Mouse (Mus musculus): ENCODE data around the gene Fry. TPM values are rescaled to one million over a fixed set of nuclear protein-coding genes. Genes with fewer than 3 reads are reported as not detected.

Gene Fry
- polyA plus RNA-seq, 1 experiment from 2014 or later, result 15.2 TPM

GRCm38 (mm10) chr5:150414823-150415222 is 296.4 kb downstream of the Fry start:
- ATAC-seq (ENCODE audit: insufficient number of reproducible peaks, insufficient read depth, low FRiP score, low read depth), result no peak
- Histone ChIP-seq H3K4me2 (replicated peaks; ENCODE audit: low read depth, low read length) (no peak overlapping the region), H3K27ac (ENCODE audit: low read length) (no peak overlapping the region), H3K4me1 (ENCODE audit: control insufficient read depth, insufficient read depth, low read length) (peaks cover 1% of the 10 kb centered on the region), H3K27me3 (ENCODE audit: control insufficient read depth, insufficient read depth, low read length) (no peaks in the 10 kb centered on the region), H3K9me3 (ENCODE audit: control insufficient read depth, low read depth, low read length) (peaks cover 8% of the 10 kb centered on the region; the same call in 1 of the 2 replicates), H3K4me3 (ENCODE audit: low read depth, low read length) (no peak overlapping the region), H3K36me3 (ENCODE audit: control insufficient read depth, insufficient read depth, low read length) (no peaks in the 10 kb centered on the region), H3K9ac (replicated peaks; ENCODE audit: low read depth, low read length) (no peak overlapping the region)

GRCm38 (mm10) chr5:150417223-150417622 is 298.8 kb downstream of the Fry start:
- 99% methylated on average over 2 of the region's 2 CpGs for WGBS
- Histone ChIP-seq H3K27ac (ENCODE audit: low read length) (no peak overlapping the region), H3K4me3 (ENCODE audit: low read depth, low read length) (no peak overlapping the region), H3K36me3 (ENCODE audit: control insufficient read depth, insufficient read depth, low read length) (no peaks in the 10 kb centered on the region), H3K4me1 (ENCODE audit: control insufficient read depth, insufficient read depth, low read length) (no peaks in the 10 kb centered on the region; the same call in 1 of the 2 replicates), H3K4me2 (replicated peaks; ENCODE audit: low read depth, low read length) (no peak overlapping the region), H3K27me3 (ENCODE audit: control insufficient read depth, insufficient read depth, low read length) (no peaks in the 10 kb centered on the region), H3K9ac (replicated peaks; ENCODE audit: low read depth, low read length) (no peak overlapping the region), H3K9me3 (ENCODE audit: control insufficient read depth, low read depth, low read length) (peaks cover 8% of the 10 kb centered on the region; the same call in 1 of the 2 replicates)
- ATAC-seq (ENCODE audit: insufficient number of reproducible peaks, insufficient read depth, low FRiP score, low read depth), result no peak

GRCm38 (mm10) chr5:150418035-150418434 is 299.6 kb downstream of the Fry start:
- 21% methylated on average over 6 of the region's 6 CpGs for WGBS
- H3K36me3 ChIP-seq (ENCODE audit: control insufficient read depth, insufficient read depth, low read length), result no peaks in the 10 kb centered on the region
- peaks cover 8% of the 10 kb centered on the region; the same call in 1 of the 2 replicates for H3K9me3 ChIP-seq (ENCODE audit: control insufficient read depth, low read depth, low read length)
- ATAC-seq (ENCODE audit: insufficient number of reproducible peaks, insufficient read depth, low FRiP score, low read depth), result no peak
- H3K4me2 ChIP-seq (replicated peaks; ENCODE audit: low read depth, low read length), result no peak overlapping the region
- H3K27ac ChIP-seq (ENCODE audit: low read length), result no peak overlapping the region
- H3K4me1 ChIP-seq (ENCODE audit: control insufficient read depth, insufficient read depth, low read length), result no peaks in the 10 kb centered on the region; the same call in 1 of the 2 replicates
- H3K9ac ChIP-seq (replicated peaks; ENCODE audit: low read depth, low read length), result no peak overlapping the region
- H3K4me3 ChIP-seq (ENCODE audit: low read depth, low read length), result no peak overlapping the region
- no peaks in the 10 kb centered on the region for H3K27me3 ChIP-seq (ENCODE audit: control insufficient read depth, insufficient read depth, low read length)

GRCm38 (mm10) chr5:150425038-150425437 is 306.6 kb downstream of the Fry start:
- Histone ChIP-seq H3K4me3 (ENCODE audit: low read depth, low read length) (no peak overlapping the region), H3K9ac (replicated peaks; ENCODE audit: low read depth, low read length) (no peak overlapping the region), H3K27ac (ENCODE audit: low read length) (no peak overlapping the region), H3K4me1 (ENCODE audit: control insufficient read depth, insufficient read depth, low read length) (no peaks in the 10 kb centered on the region), H3K27me3 (ENCODE audit: control insufficient read depth, insufficient read depth, low read length) (no peaks in the 10 kb centered on the region), H3K36me3 (ENCODE audit: control insufficient read depth, insufficient read depth, low read length) (no peaks in the 10 kb centered on the region), H3K4me2 (replicated peaks; ENCODE audit: low read depth, low read length) (no peak overlapping the region), H3K9me3 (ENCODE audit: control insufficient read depth, low read depth, low read length) (no peaks in the 10 kb centered on the region)
- 90% methylated on average over 5 of the region's 5 CpGs for WGBS
- ATAC-seq (ENCODE audit: insufficient number of reproducible peaks, insufficient read depth, low FRiP score, low read depth), result no peak

DNA sequence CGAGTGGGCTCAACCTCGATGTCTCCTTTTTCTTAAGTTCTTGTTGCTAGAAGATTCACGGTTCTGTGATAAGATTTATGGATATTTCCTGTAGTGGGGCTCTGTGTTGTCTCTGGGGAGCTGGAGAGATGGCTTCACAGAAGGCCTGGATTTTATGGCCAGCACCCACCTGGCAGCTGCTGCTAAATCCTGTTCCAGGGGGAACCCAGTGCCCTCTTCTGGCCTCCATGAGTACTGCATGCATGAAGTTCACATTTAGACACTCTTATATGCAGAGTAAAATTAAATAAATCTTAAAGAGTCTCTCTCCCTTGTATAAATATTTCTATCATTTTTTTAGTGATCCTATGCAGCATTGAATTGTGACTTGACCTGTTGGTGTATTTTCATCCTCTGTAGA is 308.1 kb downstream of the Fry start:
- Histone ChIP-seq H3K27ac (ENCODE audit: low read length) (no peak overlapping the region), H3K4me1 (ENCODE audit: control insufficient read depth, insufficient read depth, low read length) (no peaks in the 10 kb centered on the region), H3K4me3 (ENCODE audit: low read depth, low read length) (no peak overlapping the region), H3K9ac (replicated peaks; ENCODE audit: low read depth, low read length) (no peak overlapping the region), H3K27me3 (ENCODE audit: control insufficient read depth, insufficient read depth, low read length) (no peaks in the 10 kb centered on the region), H3K4me2 (replicated peaks; ENCODE audit: low read depth, low read length) (no peak overlapping the region), H3K9me3 (ENCODE audit: control insufficient read depth, low read depth, low read length) (no peaks in the 10 kb centered on the region), H3K36me3 (ENCODE audit: control insufficient read depth, insufficient read depth, low read length) (no peaks in the 10 kb centered on the region)
- WGBS, result 91% methylated on average over 3 of the region's 3 CpGs
- no peak for ATAC-seq (ENCODE audit: insufficient number of reproducible peaks, insufficient read depth, low FRiP score, low read depth)

GRCm38 (mm10) chr5:150431286-150431685 is 312.8 kb downstream of the Fry start:
- no peak overlapping the region for H3K27ac ChIP-seq (ENCODE audit: low read length)
- H3K4me1 ChIP-seq (ENCODE audit: control insufficient read depth, insufficient read depth, low read length), result no peaks in the 10 kb centered on the region
- no peaks in the 10 kb centered on the region for H3K27me3 ChIP-seq (ENCODE audit: control insufficient read depth, insufficient read depth, low read length)
- H3K9me3 ChIP-seq (ENCODE audit: control insufficient read depth, low read depth, low read length), result no peaks in the 10 kb centered on the region
- H3K36me3 ChIP-seq (ENCODE audit: control insufficient read depth, insufficient read depth, low read length), result no peaks in the 10 kb centered on the region
- no peak overlapping the region for H3K9ac ChIP-seq (replicated peaks; ENCODE audit: low read depth, low read length)
- WGBS, result 94% methylated on average over 7 of the region's 7 CpGs
- no peak for ATAC-seq (ENCODE audit: insufficient number of reproducible peaks, insufficient read depth, low FRiP score, low read depth)
- no peak overlapping the region for H3K4me3 ChIP-seq (ENCODE audit: low read depth, low read length)
- no peak overlapping the region for H3K4me2 ChIP-seq (replicated peaks; ENCODE audit: low read depth, low read length)

DNA sequence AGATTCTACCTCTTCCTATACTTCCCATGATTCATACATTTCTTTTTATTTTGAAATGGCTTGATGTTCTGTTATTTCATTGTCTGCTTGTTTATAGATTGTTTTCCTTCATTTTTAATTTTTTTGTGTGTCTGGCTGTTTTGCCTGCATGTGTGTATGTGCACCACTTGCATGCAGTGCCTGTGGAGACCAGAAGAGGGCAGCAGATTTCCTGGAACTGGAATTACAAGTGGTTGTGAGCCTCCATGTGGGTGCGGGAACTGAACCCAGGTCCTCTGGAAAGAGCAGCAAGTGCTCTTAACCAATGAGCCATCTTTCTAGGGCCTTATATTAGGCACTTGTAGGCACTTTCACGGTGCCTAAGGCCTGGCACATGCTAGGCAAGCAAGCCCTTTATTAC is 314.5 kb downstream of the Fry start:
- Histone ChIP-seq H3K4me3 (ENCODE audit: low read depth, low read length) (no peak overlapping the region), H3K9ac (replicated peaks; ENCODE audit: low read depth, low read length) (no peak overlapping the region), H3K36me3 (ENCODE audit: control insufficient read depth, insufficient read depth, low read length) (no peaks in the 10 kb centered on the region), H3K27me3 (ENCODE audit: control insufficient read depth, insufficient read depth, low read length) (no peaks in the 10 kb centered on the region), H3K9me3 (ENCODE audit: control insufficient read depth, low read depth, low read length) (no peaks in the 10 kb centered on the region), H3K27ac (ENCODE audit: low read length) (no peak overlapping the region), H3K4me1 (ENCODE audit: control insufficient read depth, insufficient read depth, low read length) (0 out of 2 replicates have a peak, but pooled peaks cover 4% of the 10 kb centered on the region), H3K4me2 (replicated peaks; ENCODE audit: low read depth, low read length) (no peak overlapping the region)
- no peak for ATAC-seq (ENCODE audit: insufficient number of reproducible peaks, insufficient read depth, low FRiP score, low read depth)
- WGBS, result 92% methylated on average over 2 of the region's 2 CpGs

GRCm38 (mm10) chr5:150436629-150437389 is 318.4 kb downstream of the Fry start:
- no peaks in the 10 kb centered on the region for H3K27me3 ChIP-seq (ENCODE audit: control insufficient read depth, insufficient read depth, low read length)
- no peak overlapping the region for H3K9ac ChIP-seq (replicated peaks; ENCODE audit: low read depth, low read length)
- WGBS, result 30% methylated on average over 34 of the region's 34 CpGs
- peak overlapping the region; percentile 45 for H3K4me2 ChIP-seq (replicated peaks; ENCODE audit: low read depth, low read length)
- H3K27ac ChIP-seq (ENCODE audit: low read length), result no peak overlapping the region
- H3K4me3 ChIP-seq (ENCODE audit: low read depth, low read length), result peak overlapping the region; percentile 20
- H3K9me3 ChIP-seq (ENCODE audit: control insufficient read depth, low read depth, low read length), result no peaks in the 10 kb centered on the region
- no peaks in the 10 kb centered on the region; the same call in 1 of the 2 replicates for H3K36me3 ChIP-seq (ENCODE audit: control insufficient read depth, insufficient read depth, low read length)
- H3K4me1 ChIP-seq (ENCODE audit: control insufficient read depth, insufficient read depth, low read length), result 0 out of 2 replicates have a peak, but pooled peaks cover 4% of the 10 kb centered on the region
- ATAC-seq (ENCODE audit: insufficient number of reproducible peaks, insufficient read depth, low FRiP score, low read depth), result no peak

Data from stomach, embryonic 14.5 days (tissue).